Mouse (Mus musculus): ENCODE results near the gene Gad1. TPM values are rescaled to one million over a fixed set of nuclear protein-coding genes. Genes with fewer than 3 reads are reported as not detected.

Gad1 gene
- polyA plus RNA-seq, 1 experiment = not detected

GRCm38 (mm10) chr2:70573544-70574210, 20.8 kb downstream of the Gad1 start:
- Histone ChIP-seq H3K4me1 (ENCODE audit: control insufficient read depth, insufficient read depth, insufficient read length, low read length) (no peaks in the 10 kb centered on the region), H3K4me3 (ENCODE audit: insufficient read depth, low read depth, low read length) (no peak overlapping the region), H3K27ac (replicated peaks; ENCODE audit: low read depth, low read length) (no peak overlapping the region)

GRCm38 (mm10) chr2:70588200-70588599, 35.3 kb downstream of the Gad1 start:
- no peak overlapping the region for H3K27ac ChIP-seq (replicated peaks; ENCODE audit: low read depth, low read length)
- H3K4me3 ChIP-seq (ENCODE audit: insufficient read depth, low read depth, low read length) = no peak overlapping the region
- no peaks in the 10 kb centered on the region for H3K4me1 ChIP-seq (ENCODE audit: control insufficient read depth, insufficient read depth, insufficient read length, low read length)

- Histone ChIP-seq H3K4me3 (ENCODE audit: insufficient read depth, low read depth, low read length) (no peak overlapping the region), H3K4me1 (ENCODE audit: control insufficient read depth, insufficient read depth, insufficient read length, low read length) (no peaks in the 10 kb centered on the region), H3K27ac (replicated peaks; ENCODE audit: low read depth, low read length) (no peak overlapping the region)
Observed at GRCm38 (mm10) chr2:70592432-70592831, 39.6 kb downstream of the Gad1 start.

- no peaks in the 10 kb centered on the region for H3K4me1 ChIP-seq (ENCODE audit: control insufficient read depth, insufficient read depth, insufficient read length, low read length)
- no peak overlapping the region for H3K4me3 ChIP-seq (ENCODE audit: insufficient read depth, low read depth, low read length)
- H3K27ac ChIP-seq (replicated peaks; ENCODE audit: low read depth, low read length) = no peak overlapping the region
Observed at GRCm38 (mm10) chr2:70593670-70594069, 40.8 kb downstream of the Gad1 start.

GRCm38 (mm10) chr2:70595896-70596295, 43.0 kb downstream of the Gad1 start:
- H3K27ac ChIP-seq (replicated peaks; ENCODE audit: low read depth, low read length) = no peak overlapping the region

GRCm38 (mm10) chr2:70609769-70610168, 56.9 kb downstream of the Gad1 start:
- no peak overlapping the region for H3K4me3 ChIP-seq (ENCODE audit: insufficient read depth, low read depth, low read length)

More at GRCm38 (mm10) chr2:70595896-70596295, 43.0 kb downstream of the Gad1 start:
- no peaks in the 10 kb centered on the region for H3K4me1 ChIP-seq (ENCODE audit: control insufficient read depth, insufficient read depth, insufficient read length, low read length)
- no peak overlapping the region for H3K4me3 ChIP-seq (ENCODE audit: insufficient read depth, low read depth, low read length)

GRCm38 (mm10) chr2:70614745-70615351, 62.0 kb downstream of the Gad1 start:
- H3K27ac ChIP-seq (replicated peaks; ENCODE audit: low read depth, low read length) = no peak overlapping the region
- H3K4me1 ChIP-seq (ENCODE audit: control insufficient read depth, insufficient read depth, insufficient read length, low read length) = no peaks in the 10 kb centered on the region
- no peak overlapping the region for H3K4me3 ChIP-seq (ENCODE audit: insufficient read depth, low read depth, low read length)

More at GRCm38 (mm10) chr2:70609769-70610168, 56.9 kb downstream of the Gad1 start:
- no peak overlapping the region for H3K27ac ChIP-seq (replicated peaks; ENCODE audit: low read depth, low read length)
- H3K4me1 ChIP-seq (ENCODE audit: control insufficient read depth, insufficient read depth, insufficient read length, low read length) = no peaks in the 10 kb centered on the region

- Histone ChIP-seq H3K27ac (replicated peaks; ENCODE audit: low read depth, low read length) (no peak overlapping the region), H3K4me1 (ENCODE audit: control insufficient read depth, insufficient read depth, insufficient read length, low read length) (no peaks in the 10 kb centered on the region), H3K4me3 (ENCODE audit: insufficient read depth, low read depth, low read length) (no peak overlapping the region)
Observed at GRCm38 (mm10) chr2:70616076-70616475, 63.2 kb downstream of the Gad1 start.

- H3K4me3 ChIP-seq (ENCODE audit: insufficient read depth, low read depth, low read length) = no peak overlapping the region
- no peaks in the 10 kb centered on the region for H3K4me1 ChIP-seq (ENCODE audit: control insufficient read depth, insufficient read depth, insufficient read length, low read length)
- H3K27ac ChIP-seq (replicated peaks; ENCODE audit: low read depth, low read length) = no peak overlapping the region
Observed at GRCm38 (mm10) chr2:70616617-70617016, 63.7 kb downstream of the Gad1 start.

GRCm38 (mm10) chr2:70619232-70619835, 66.5 kb downstream of the Gad1 start:
- no peak overlapping the region for H3K4me3 ChIP-seq (ENCODE audit: insufficient read depth, low read depth, low read length)

GRCm38 (mm10) chr2:70620225-70620624, 67.4 kb downstream of the Gad1 start:
- no peak overlapping the region for H3K4me3 ChIP-seq (ENCODE audit: insufficient read depth, low read depth, low read length)
- no peaks in the 10 kb centered on the region for H3K4me1 ChIP-seq (ENCODE audit: control insufficient read depth, insufficient read depth, insufficient read length, low read length)
- no peak overlapping the region for H3K27ac ChIP-seq (replicated peaks; ENCODE audit: low read depth, low read length)

More at GRCm38 (mm10) chr2:70619232-70619835, 66.5 kb downstream of the Gad1 start:
- H3K27ac ChIP-seq (replicated peaks; ENCODE audit: low read depth, low read length) = no peak overlapping the region
- H3K4me1 ChIP-seq (ENCODE audit: control insufficient read depth, insufficient read depth, insufficient read length, low read length) = no peaks in the 10 kb centered on the region

- no peak overlapping the region for H3K27ac ChIP-seq (replicated peaks; ENCODE audit: low read depth, low read length)
- H3K4me1 ChIP-seq (ENCODE audit: control insufficient read depth, insufficient read depth, insufficient read length, low read length) = no peaks in the 10 kb centered on the region
- H3K4me3 ChIP-seq (ENCODE audit: insufficient read depth, low read depth, low read length) = no peak overlapping the region
Observed at GRCm38 (mm10) chr2:70622244-70622643, 69.4 kb downstream of the Gad1 start.

- Histone ChIP-seq H3K4me1 (ENCODE audit: control insufficient read depth, insufficient read depth, insufficient read length, low read length) (no peaks in the 10 kb centered on the region), H3K27ac (replicated peaks; ENCODE audit: low read depth, low read length) (no peak overlapping the region), H3K4me3 (ENCODE audit: insufficient read depth, low read depth, low read length) (no peak overlapping the region)
Observed at GRCm38 (mm10) chr2:70625761-70626160, 72.9 kb downstream of the Gad1 start.

- Histone ChIP-seq H3K27ac (replicated peaks; ENCODE audit: low read depth, low read length) (no peak overlapping the region), H3K4me1 (ENCODE audit: control insufficient read depth, insufficient read depth, insufficient read length, low read length) (no peaks in the 10 kb centered on the region), H3K4me3 (ENCODE audit: insufficient read depth, low read depth, low read length) (no peak overlapping the region)
Observed at GRCm38 (mm10) chr2:70628397-70628796, 75.5 kb downstream of the Gad1 start.

GRCm38 (mm10) chr2:70629339-70629761, 76.5 kb downstream of the Gad1 start:
- H3K4me1 ChIP-seq (ENCODE audit: control insufficient read depth, insufficient read depth, insufficient read length, low read length) = no peaks in the 10 kb centered on the region
- H3K27ac ChIP-seq (replicated peaks; ENCODE audit: low read depth, low read length) = no peak overlapping the region
- H3K4me3 ChIP-seq (ENCODE audit: insufficient read depth, low read depth, low read length) = no peak overlapping the region

- Histone ChIP-seq H3K27ac (replicated peaks; ENCODE audit: low read depth, low read length) (no peak overlapping the region), H3K4me3 (ENCODE audit: insufficient read depth, low read depth, low read length) (no peak overlapping the region), H3K4me1 (ENCODE audit: control insufficient read depth, insufficient read depth, insufficient read length, low read length) (no peaks in the 10 kb centered on the region)
Observed at GRCm38 (mm10) chr2:70629921-70630320, 77.0 kb downstream of the Gad1 start.
